In genomic region chr6:128011071-128011477, GRCm38 (mm10) we compare ENCODE assay signal across 8 mouse cellular contexts.
DNase-seq lines count a peak whose midpoint lies in the region.

No protein-coding gene starts in this region.

- peak; percentile 34 for DNase-seq in kidney, postnatal 14 days
- no peak for DNase-seq in kidney, adult 18-20 months
- peak; percentile 42 for DNase-seq in adrenal gland, postnatal 10 days
- peak; percentile 60 to 68 for DNase-seq in cerebellum, postnatal 36 days
- peak; percentile 27 to 78 for DNase-seq in left cerebral cortex, adult 8-10 months (ENCODE audit: low spot score in 2 of 2)
- DNase-seq in liver = no peak
- DNase-seq in layer of hippocampus, adult 11-12 months (ENCODE audit: low spot score) = no peak
- DNase-seq in gastrocnemius, postnatal 10 days = no peak

Comparison
In these comparisons a context has a peak if more than half of its experiments do, and no peak if none do; other contexts are left out.
1. DNase-seq: peak in kidney, postnatal 14 days (single experiment), adrenal gland, postnatal 10 days (single experiment), cerebellum, postnatal 36 days (2 of 2) and left cerebral cortex, adult 8-10 months (2 of 2); none in kidney, adult 18-20 months (single experiment), liver (single experiment), layer of hippocampus, adult 11-12 months (single experiment) and gastrocnemius, postnatal 10 days (single experiment).